Mouse (Mus musculus) layer of hippocampus, postnatal 36 days (tissue): Measurements from ENCODE around the gene Gbp6. TPM values are rescaled to one million over a fixed set of nuclear protein-coding genes. Genes with fewer than 3 reads are reported as not detected.
"Not testable (repeated sequence)": the region's sequence is repeated elsewhere in the genome, so short reads cannot be mapped to it uniquely, and the experiment has no call there.

Experiments
- DNase-seq, 2 experiments: peaks; one replicate each; pipeline ENCODE4 v3.0.0; 2022
- total RNA-seq, 2 experiments: library from RNA; stranded (reverse); gene quantifications; 2 replicates each; pipeline ENCODE4 v1.2.3; 2021

The Gbp6 gene
- total RNA-seq: 1 to 10 TPM in 1 of 2 experiments, under 1 TPM in 1; 0.42 to 1.1 TPM

GRCm38 (mm10) chr5:105293226-105294165 is at the start of gene Gbp6, which contains the start of gene Gm43302:
TSS of gene Gbp6 (minus strand) at chr5:105293698.
TSS of gene Gm43302 (minus strand) at chr5:105293695.
- not testable (repeated sequence) for DNase-seq

- no peak for DNase-seq
Observed at GRCm38 (mm10) chr5:105341281-105341680, 47.8 kb upstream of the Gbp6 start.

GRCm38 (mm10) chr5:105322543-105322942 is 29.0 kb upstream of the Gbp6 start:
- DNase-seq: no peak

- DNase-seq: no peak
Observed at GRCm38 (mm10) chr5:105310941-105311340, 17.4 kb upstream of the Gbp6 start.

GRCm38 (mm10) chr5:105309148-105309547 is 15.7 kb upstream of the Gbp6 start:
- not testable (repeated sequence) for DNase-seq

- DNase-seq: not testable (repeated sequence)
Observed at GRCm38 (mm10) chr5:105306946-105307345, 13.4 kb upstream of the Gbp6 start.

GRCm38 (mm10) chr5:105306159-105306581 is 12.7 kb upstream of the Gbp6 start:
- no peak for DNase-seq

- not testable (repeated sequence) for DNase-seq
Observed at GRCm38 (mm10) chr5:105305671-105306070, 12.2 kb upstream of the Gbp6 start.

- no peak for DNase-seq
Observed at GRCm38 (mm10) chr5:105301963-105302362, 8.5 kb upstream of the Gbp6 start.

GRCm38 (mm10) chr5:105301531-105301930 is 8.0 kb upstream of the Gbp6 start:
- DNase-seq: no peak

- DNase-seq: no peak
Observed at GRCm38 (mm10) chr5:105295746-105296145, 2.2 kb upstream of the Gbp6 start.

- no peak for DNase-seq
Observed at GRCm38 (mm10) chr5:105292492-105292891, 1.0 kb downstream of the Gbp6 start.

GRCm38 (mm10) chr5:105290921-105291320 is 2.6 kb downstream of the Gbp6 start:
- not testable (repeated sequence) for DNase-seq

GRCm38 (mm10) chr5:105260673-105261072 is 32.8 kb downstream of the Gbp6 start:
- DNase-seq: not testable (repeated sequence)

GRCm38 (mm10) chr5:105252491-105252890 is 41.0 kb downstream of the Gbp6 start:
- no peak for DNase-seq

GRCm38 (mm10) chr5:105244741-105245140 is 48.8 kb downstream of the Gbp6 start:
- not testable (repeated sequence) for DNase-seq

GRCm38 (mm10) chr5:105240982-105241381 is 52.5 kb downstream of the Gbp6 start:
- DNase-seq: not testable (repeated sequence)

- DNase-seq: not testable (repeated sequence)
Observed at GRCm38 (mm10) chr5:105239483-105240047, 53.9 kb downstream of the Gbp6 start, which contains the start of gene Gbp10. TSS of gene Gbp10 (minus strand) at chr5:105239533.

- not testable (repeated sequence) for DNase-seq
Observed at GRCm38 (mm10) chr5:105238402-105238801, 55.1 kb downstream of the Gbp6 start.

GRCm38 (mm10) chr5:105236040-105236439 is 57.5 kb downstream of the Gbp6 start:
- not testable (repeated sequence) for DNase-seq
